Mouse (Mus musculus): Measurements from ENCODE around the gene Ncapd2. TPM values are rescaled to one million over a fixed set of nuclear protein-coding genes. Genes with fewer than 3 reads are reported as not detected.

The Ncapd2 gene
- polyA plus RNA-seq, 1 experiment from 2014 or later: 58.6 TPM

DNA sequence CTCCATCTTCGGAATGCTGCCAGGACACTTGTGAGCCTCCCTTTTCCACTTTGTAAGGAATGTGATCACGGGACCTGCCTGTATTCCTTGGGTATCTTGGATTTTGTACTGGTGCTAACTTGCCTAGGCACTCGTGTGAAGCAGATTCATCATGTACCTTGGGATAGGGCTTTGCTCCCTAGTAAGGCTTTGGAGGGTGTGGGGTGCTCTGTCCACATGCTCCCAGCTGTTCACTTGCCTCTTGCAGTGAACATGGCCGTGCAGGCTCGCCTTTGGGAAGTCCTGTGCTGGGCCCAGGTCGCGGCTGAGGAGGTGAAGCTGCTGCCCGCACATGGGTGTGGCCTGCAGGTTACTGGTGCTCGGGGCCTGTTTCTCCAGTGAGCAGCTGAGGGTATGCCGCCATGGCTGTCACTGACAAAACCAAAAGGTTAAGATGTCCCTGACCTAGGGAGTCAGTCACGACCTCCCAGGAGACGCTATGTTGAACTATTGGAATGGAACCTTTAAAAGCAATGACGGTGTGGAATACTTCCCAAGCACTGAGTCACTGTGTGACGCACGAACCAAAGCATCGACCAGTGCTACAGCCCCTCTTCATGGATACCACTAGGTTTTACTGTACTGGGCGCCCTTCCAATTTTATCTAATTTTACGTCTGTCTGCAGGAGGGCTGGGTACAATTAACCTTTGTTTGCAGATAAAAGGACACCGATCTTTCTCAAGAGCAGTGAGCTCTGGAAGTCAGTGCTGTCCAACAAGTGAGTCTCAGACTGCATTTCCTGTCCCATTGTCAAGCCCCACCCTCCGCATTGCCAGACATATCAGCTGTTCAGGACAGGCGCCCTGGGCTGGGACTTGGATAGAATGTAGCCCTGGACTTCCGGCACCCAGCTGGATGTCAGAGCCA, 30.4 kb downstream of the Ncapd2 start:
- H3K27ac ChIP-seq: no peak overlapping the region
- WGBS: 17% methylated on average over 22 of the region's 22 CpGs

DNA sequence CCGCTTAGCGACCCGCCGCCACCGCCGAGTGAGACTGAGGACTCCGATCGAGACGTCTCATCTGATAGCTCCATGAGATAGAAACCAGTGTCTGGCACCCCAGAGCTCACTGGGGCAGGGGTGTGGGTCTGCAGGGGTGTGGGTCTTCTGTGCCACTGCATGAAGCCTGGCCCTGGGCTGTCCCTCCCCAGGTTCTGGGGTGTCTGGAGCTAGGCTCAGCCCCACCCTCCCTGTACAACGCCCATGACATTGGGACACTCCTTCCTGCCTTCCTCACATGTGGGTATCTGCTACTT, 31.0 kb downstream of the Ncapd2 start:
- H3K4me2 ChIP-seq: no peak overlapping the region
- no peaks in the 10 kb centered on the region for H3K27me3 ChIP-seq (replicated peaks)
- no peak overlapping the region for H3K9ac ChIP-seq
- H3K27ac ChIP-seq: no peak overlapping the region
- peaks cover 27% of the 10 kb centered on the region for H3K4me1 ChIP-seq
- peaks cover 13% of the 10 kb centered on the region for H3K36me3 ChIP-seq (replicated peaks)
- 50% methylated on average over 10 of the region's 10 CpGs for WGBS
- no peaks in the 10 kb centered on the region for H3K9me3 ChIP-seq
- no peak for ATAC-seq (replicated peaks)
- no peak overlapping the region for H3K4me3 ChIP-seq

More for the DNA sequence above, 30.4 kb downstream of the Ncapd2 start:
- no peak overlapping the region for H3K4me2 ChIP-seq
- no peak overlapping the region for H3K9ac ChIP-seq
- no peak overlapping the region for H3K4me3 ChIP-seq
- H3K4me1 ChIP-seq: peaks cover 32% of the 10 kb centered on the region
- H3K36me3 ChIP-seq (replicated peaks): peaks cover 13% of the 10 kb centered on the region
- no peak for ATAC-seq (replicated peaks)
- no peaks in the 10 kb centered on the region for H3K9me3 ChIP-seq
- H3K27me3 ChIP-seq (replicated peaks): no peaks in the 10 kb centered on the region

DNA sequence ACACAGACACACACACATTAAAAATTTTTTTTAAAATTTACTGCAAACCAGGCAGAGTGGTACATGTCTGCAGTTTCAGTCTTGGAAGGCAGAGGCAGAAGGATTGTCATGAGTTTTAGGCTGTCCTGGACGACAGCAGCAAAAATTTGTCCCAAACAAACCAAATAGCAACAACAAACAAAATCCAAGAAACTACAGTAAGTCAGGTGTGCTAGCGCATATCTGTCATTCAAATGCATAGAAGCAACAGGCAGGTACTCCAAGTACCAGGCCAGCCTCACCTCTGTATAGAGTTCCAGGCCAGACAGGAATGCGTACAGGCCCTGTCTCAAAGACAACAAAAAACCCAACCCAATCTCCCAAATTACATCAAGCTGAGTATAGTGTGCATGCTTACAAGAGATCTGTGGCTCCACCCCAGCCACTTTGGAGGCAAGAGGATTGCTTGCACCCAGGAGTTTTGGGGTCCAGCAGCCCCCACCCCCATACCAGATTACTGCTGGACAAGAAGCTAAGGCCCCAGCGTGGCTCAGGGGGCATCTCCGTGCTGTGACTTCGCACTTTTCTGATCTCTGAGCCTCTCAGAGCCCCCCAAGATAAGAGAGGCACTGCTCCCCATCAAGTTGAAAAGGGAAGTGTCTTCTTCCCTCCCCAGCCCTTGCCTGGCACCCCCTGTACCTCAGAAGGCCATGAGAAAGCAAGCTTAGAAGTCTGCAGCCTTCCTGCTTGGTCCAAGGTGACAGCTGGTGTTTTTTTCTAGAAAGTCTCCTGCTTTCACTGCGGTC, 31.5 kb downstream of the Ncapd2 start:
- H3K27ac ChIP-seq: no peak overlapping the region
- H3K4me3 ChIP-seq: no peak overlapping the region
- H3K4me2 ChIP-seq: no peak overlapping the region
- no peak overlapping the region for H3K9ac ChIP-seq
- 81% methylated on average over 7 of the region's 7 CpGs for WGBS
- no peak for ATAC-seq (replicated peaks)
- H3K27me3 ChIP-seq (replicated peaks): no peaks in the 10 kb centered on the region
- no peaks in the 10 kb centered on the region for H3K9me3 ChIP-seq
- peaks cover 13% of the 10 kb centered on the region for H3K36me3 ChIP-seq (replicated peaks)
- peaks cover 27% of the 10 kb centered on the region for H3K4me1 ChIP-seq

DNA sequence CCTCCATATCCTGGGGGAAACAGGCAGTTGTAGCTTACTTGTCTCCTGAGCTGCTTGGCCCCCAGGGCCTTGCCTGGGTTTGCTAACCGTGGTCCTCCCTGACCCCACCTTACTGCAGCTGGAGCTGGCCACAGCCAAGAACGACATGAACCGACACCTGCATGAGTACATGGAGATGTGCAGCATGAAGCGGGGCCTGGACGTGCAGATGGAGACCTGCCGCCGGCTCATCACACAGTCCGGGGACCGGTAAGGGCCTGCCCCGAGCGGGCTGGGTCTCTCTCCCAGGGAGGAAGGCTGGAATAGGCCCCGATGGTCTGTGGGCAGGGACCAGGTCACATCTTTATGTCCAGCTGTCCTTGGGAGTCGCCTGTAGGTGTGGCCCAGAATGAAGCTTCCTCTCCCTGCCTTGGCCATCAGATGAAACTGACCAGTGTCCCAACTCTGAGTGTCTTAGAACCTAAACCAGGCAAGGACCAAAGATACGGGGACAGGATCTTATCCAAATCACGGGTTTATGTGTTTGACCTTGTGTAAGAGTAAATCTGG, 32.5 kb downstream of the Ncapd2 start:
- Histone ChIP-seq H3K4me1 (peaks cover 22% of the 10 kb centered on the region), H3K27ac (no peak overlapping the region), H3K9ac (no peak overlapping the region), H3K27me3 (replicated peaks) (no peaks in the 10 kb centered on the region), H3K4me3 (no peak overlapping the region), H3K4me2 (no peak overlapping the region), H3K9me3 (no peaks in the 10 kb centered on the region), H3K36me3 (replicated peaks) (peaks cover 13% of the 10 kb centered on the region)
- no peak for ATAC-seq (replicated peaks)
- 86% methylated on average over 15 of the region's 15 CpGs for WGBS

DNA sequence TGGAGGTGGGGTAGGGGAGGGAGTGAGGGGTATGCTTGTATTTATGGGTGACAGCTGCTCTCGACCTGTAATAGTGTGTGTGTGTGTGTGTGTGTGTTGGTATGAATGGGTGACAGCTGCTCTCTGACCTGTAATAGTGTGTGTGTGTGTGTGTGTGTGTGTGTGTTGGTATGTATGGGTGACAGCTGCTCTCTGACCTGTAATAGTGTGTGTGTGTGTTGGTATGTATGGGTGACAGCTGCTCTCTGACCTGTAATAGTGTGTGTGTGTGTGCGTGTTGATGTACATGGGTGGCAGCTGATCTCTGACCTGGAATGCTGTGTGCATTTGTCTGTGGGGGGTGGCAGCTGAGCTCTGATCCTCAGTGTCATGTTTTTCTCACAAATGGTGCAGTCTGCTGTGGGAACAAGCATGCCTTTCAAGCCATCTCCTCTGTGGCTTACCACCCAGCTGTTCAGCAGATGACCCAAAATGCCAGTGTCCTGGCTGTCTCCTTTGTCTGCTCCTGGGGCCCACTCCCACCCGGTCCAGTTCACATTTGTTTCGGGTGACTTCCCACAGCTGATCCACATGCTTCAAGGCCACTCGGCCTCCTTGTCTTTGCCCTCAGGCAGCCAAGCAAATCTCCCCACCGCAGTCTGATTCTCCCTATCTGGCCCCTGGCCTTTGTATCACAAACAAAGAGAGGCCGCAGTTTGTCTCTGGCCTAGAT, 34.4 kb downstream of the Ncapd2 start:
- 12% methylated on average over 7 of the region's 7 CpGs for WGBS
- Histone ChIP-seq H3K9ac (no peak overlapping the region; the same call in 1 of the 2 replicates), H3K4me2 (no peak overlapping the region), H3K27me3 (replicated peaks) (no peaks in the 10 kb centered on the region), H3K36me3 (replicated peaks) (peaks cover 16% of the 10 kb centered on the region), H3K4me1 (peaks cover 9% of the 10 kb centered on the region; the same call in 1 of the 2 replicates), H3K9me3 (no peaks in the 10 kb centered on the region), H3K27ac (peak overlapping the region; percentile 55; the same call in 1 of the 2 replicates), H3K4me3 (no peak overlapping the region)
- no peak for ATAC-seq (replicated peaks)

DNA sequence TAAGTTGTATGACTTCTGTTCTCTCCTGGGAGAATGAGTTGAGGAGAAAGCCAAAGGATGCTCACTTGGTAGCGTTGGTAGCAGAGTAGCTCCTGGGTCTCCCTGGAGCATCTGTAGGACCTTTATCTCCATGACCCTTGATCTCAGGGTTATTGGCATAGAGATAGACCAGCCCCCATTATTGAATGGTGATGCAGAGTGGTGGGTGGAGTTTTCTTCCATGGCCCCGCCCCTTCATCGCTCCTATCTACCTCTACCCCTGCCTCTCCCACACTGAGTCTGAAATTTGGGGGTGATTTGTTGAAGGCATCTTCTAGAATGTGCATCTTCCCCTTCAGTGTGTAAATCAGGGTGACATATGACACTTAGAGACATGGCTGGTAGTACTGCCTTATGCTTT, 35.0 kb downstream of the Ncapd2 start:
- no peak for ATAC-seq (replicated peaks)
- Histone ChIP-seq H3K4me3 (no peak overlapping the region), H3K9me3 (no peaks in the 10 kb centered on the region), H3K9ac (no peak overlapping the region), H3K27ac (no peak overlapping the region), H3K36me3 (replicated peaks) (peaks cover 16% of the 10 kb centered on the region), H3K27me3 (replicated peaks) (no peaks in the 10 kb centered on the region), H3K4me1 (peaks cover 7% of the 10 kb centered on the region; the same call in 1 of the 2 replicates), H3K4me2 (no peak overlapping the region)
- WGBS: 79% methylated on average over 3 of the region's 3 CpGs

DNA sequence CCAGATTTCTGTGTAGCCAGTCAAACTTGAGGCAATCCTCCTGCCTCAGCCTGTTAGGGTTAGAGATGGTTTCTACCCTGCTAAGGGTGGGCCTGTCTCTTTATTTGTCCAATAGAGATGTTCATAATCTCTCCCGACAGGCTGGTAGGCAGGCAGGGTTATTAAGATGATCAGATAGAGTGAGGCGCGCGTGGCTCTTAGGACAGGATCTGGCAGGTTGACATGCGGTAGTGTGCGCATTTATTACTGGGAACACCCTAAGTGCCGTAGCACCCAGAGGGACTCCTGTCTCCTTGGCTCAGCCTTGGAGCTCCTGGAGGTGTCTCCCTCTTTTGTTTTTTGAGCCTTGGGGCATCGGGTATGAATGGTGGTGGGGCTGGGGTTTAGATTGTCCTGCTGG, 36.2 kb downstream of the Ncapd2 start:
- H3K4me1 ChIP-seq: 0 out of 2 replicates have a peak, but pooled peaks cover 2% of the 10 kb centered on the region
- WGBS: 72% methylated on average over 8 of the region's 8 CpGs
- H3K4me2 ChIP-seq: no peak overlapping the region
- no peak for ATAC-seq (replicated peaks)
- H3K9me3 ChIP-seq: no peaks in the 10 kb centered on the region
- no peaks in the 10 kb centered on the region for H3K27me3 ChIP-seq (replicated peaks)
- no peak overlapping the region for H3K9ac ChIP-seq
- no peak overlapping the region for H3K4me3 ChIP-seq
- no peak overlapping the region for H3K27ac ChIP-seq
- H3K36me3 ChIP-seq (replicated peaks): peaks cover 10% of the 10 kb centered on the region; the same call in 1 of the 2 replicates

DNA sequence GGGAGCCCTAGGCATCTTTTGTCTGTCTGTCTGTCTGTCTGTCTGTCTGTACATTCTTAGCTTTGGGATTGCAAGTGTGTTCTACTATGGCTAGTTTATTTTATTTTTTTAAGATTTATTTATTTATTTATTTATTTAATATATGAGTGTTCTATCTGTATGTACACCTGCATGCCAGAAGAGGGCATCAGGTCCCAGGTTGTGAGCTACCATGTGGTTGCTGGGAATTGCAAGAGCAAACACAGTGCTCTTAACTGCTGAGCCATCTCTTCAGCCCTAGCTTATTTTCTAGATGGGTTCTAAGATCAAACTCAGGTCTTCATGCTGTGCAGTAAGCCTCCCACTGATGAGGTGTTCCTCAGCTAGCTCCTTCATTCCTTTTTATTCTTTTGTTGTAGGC, 37.0 kb downstream of the Ncapd2 start:
- H3K9me3 ChIP-seq: no peaks in the 10 kb centered on the region
- H3K27ac ChIP-seq: no peak overlapping the region
- no peak for ATAC-seq (replicated peaks)
- H3K9ac ChIP-seq: no peak overlapping the region
- H3K36me3 ChIP-seq (replicated peaks): peaks cover 4% of the 10 kb centered on the region; the same call in 1 of the 2 replicates
- H3K27me3 ChIP-seq (replicated peaks): no peaks in the 10 kb centered on the region
- H3K4me1 ChIP-seq: peaks cover 2% of the 10 kb centered on the region; the same call in 1 of the 2 replicates
- H3K4me3 ChIP-seq: no peak overlapping the region
- H3K4me2 ChIP-seq: no peak overlapping the region

DNA sequence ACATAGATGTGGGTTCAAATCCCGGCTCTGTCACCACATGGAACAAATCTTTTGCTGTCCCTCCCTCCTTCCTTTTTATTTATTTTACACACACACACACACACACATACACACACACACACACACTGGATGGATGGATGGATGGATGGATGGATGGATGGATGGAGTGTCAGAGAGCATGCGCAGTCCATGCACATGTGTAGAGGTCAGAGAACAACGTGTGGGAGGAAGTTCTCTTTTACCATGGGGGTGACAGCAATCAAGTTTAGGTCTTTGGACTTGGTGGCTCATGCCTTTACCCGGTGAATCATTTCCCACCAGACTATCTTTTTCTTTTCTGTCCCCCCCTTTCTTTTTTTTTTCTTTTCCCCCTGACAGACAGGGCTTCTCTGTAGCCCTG, 37.8 kb downstream of the Ncapd2 start:
- Histone ChIP-seq H3K4me3 (no peak overlapping the region), H3K9me3 (no peaks in the 10 kb centered on the region), H3K36me3 (replicated peaks) (peaks cover 4% of the 10 kb centered on the region; the same call in 1 of the 2 replicates), H3K9ac (no peak overlapping the region), H3K4me2 (no peak overlapping the region), H3K4me1 (peaks cover 10% of the 10 kb centered on the region), H3K27me3 (replicated peaks) (no peaks in the 10 kb centered on the region), H3K27ac (no peak overlapping the region)
- ATAC-seq (replicated peaks): no peak
- WGBS: 94% methylated on average over 4 of the region's 4 CpGs

DNA sequence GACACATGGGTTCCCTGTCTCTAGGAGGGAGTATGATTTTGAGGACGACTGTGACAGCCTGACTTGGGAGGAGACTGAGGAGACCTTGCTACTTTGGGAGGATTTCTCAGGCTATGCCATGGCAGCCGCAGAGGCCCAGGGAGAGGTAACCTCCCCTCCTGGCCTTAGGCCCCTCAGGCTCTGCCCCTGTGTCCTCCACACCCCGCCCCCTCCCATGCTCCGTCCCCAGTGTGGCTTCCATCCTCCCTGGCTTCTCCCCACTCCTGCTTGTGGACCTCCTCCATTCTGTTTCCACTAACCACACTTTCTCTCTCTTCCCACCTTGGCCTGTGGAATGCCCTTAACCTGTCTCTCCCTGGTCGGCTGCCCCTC, 38.5 kb downstream of the Ncapd2 start:
- WGBS: 83% methylated on average over 5 of the region's 5 CpGs
- H3K9ac ChIP-seq: no peak overlapping the region
- H3K36me3 ChIP-seq (replicated peaks): peaks cover 4% of the 10 kb centered on the region; the same call in 1 of the 2 replicates
- H3K4me3 ChIP-seq: no peak overlapping the region
- H3K9me3 ChIP-seq: no peaks in the 10 kb centered on the region
- peaks cover 17% of the 10 kb centered on the region for H3K4me1 ChIP-seq
- no peak overlapping the region for H3K4me2 ChIP-seq
- no peaks in the 10 kb centered on the region for H3K27me3 ChIP-seq (replicated peaks)
- no peak for ATAC-seq (replicated peaks)
- H3K27ac ChIP-seq: no peak overlapping the region

DNA sequence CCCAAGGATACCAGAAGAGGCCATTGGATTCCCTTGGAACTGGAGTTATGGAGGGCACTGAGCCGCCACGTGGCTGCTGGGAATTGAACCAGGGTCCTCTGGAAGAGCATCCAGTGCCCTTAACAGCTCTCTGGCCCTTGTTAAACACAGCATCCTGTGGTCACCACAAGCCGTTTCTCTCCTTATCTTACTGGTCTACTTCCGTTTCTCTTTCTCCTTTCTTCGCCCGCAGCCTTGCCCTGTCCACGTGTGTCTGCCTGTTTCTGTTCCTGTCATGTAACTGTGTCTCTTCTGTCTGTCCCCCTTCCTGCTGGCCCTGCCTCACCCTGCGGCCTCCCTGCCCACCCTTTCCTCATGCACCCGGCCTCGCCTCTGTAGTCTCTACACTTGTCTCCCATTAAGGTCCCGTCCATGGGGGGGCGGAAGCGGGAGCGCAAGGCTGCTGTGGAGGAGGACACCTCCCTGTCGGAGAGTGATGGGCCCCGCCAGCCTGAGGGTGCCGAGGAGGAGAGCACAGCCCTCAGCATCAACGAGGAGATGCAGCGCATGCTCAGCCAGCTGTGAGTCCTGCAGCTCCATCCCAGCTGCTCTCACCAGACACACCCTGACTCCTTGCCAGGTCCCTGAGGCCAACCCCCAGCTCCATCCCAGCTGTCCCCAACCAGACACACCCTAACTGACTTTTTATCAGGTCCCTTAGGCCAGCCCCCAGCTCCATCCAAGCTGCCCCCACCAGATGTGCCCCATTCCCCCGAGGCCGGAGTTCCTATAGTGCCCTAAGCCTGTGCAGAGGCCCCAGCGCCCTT, 39.1 kb downstream of the Ncapd2 start:
- no peak overlapping the region for H3K4me2 ChIP-seq
- no peak overlapping the region for H3K27ac ChIP-seq
- ATAC-seq (replicated peaks): no peak
- no peak overlapping the region for H3K4me3 ChIP-seq
- H3K27me3 ChIP-seq (replicated peaks): no peaks in the 10 kb centered on the region
- H3K9ac ChIP-seq: no peak overlapping the region
- H3K4me1 ChIP-seq: peaks cover 21% of the 10 kb centered on the region
- peaks cover 4% of the 10 kb centered on the region; the same call in 1 of the 2 replicates for H3K36me3 ChIP-seq (replicated peaks)
- H3K9me3 ChIP-seq: no peaks in the 10 kb centered on the region
- WGBS: 87% methylated on average over 22 of the region's 22 CpGs

Data from midbrain, embryonic 15.5 days (tissue).